Mouse (Mus musculus): ENCODE measurements around the gene Lalba. TPM values are rescaled to one million over a fixed set of nuclear protein-coding genes. Genes with fewer than 3 reads are reported as not detected.

Lalba gene
- polyA plus RNA-seq, 1 experiment from 2014 or later: not detected

- Histone ChIP-seq H3K4me1 (replicated peaks; ENCODE audit: control insufficient read depth, insufficient read depth, low read length) (no peaks in the 10 kb centered on the region), H3K9me3 (ENCODE audit: control insufficient read depth, low read length) (no peaks in the 10 kb centered on the region), H3K27ac (ENCODE audit: low read length) (no peak overlapping the region), H3K4me3 (replicated peaks; ENCODE audit: low read length) (no peak overlapping the region), H3K9ac (replicated peaks; ENCODE audit: low read depth, low read length) (no peak overlapping the region), H3K4me2 (ENCODE audit: low read length) (no peak overlapping the region), H3K27me3 (replicated peaks; ENCODE audit: control insufficient read depth, insufficient read depth, low read length) (no peaks in the 10 kb centered on the region), H3K36me3 (ENCODE audit: control insufficient read depth, insufficient read depth) (no peaks in the 10 kb centered on the region)
- 89% methylated on average over 3 of the region's 3 CpGs for WGBS
- no peak for ATAC-seq
These were observed 20.8 kb upstream of the Lalba start for GRCm38 (mm10) chr15:98503317-98503716.

- Histone ChIP-seq H3K4me2 (ENCODE audit: low read length) (no peak overlapping the region), H3K9me3 (ENCODE audit: control insufficient read depth, low read length) (no peaks in the 10 kb centered on the region), H3K4me3 (replicated peaks; ENCODE audit: low read length) (no peak overlapping the region), H3K36me3 (ENCODE audit: control insufficient read depth, insufficient read depth) (no peaks in the 10 kb centered on the region), H3K9ac (replicated peaks; ENCODE audit: low read depth, low read length) (no peak overlapping the region), H3K27ac (ENCODE audit: low read length) (no peak overlapping the region), H3K4me1 (replicated peaks; ENCODE audit: control insufficient read depth, insufficient read depth, low read length) (no peaks in the 10 kb centered on the region), H3K27me3 (replicated peaks; ENCODE audit: control insufficient read depth, insufficient read depth, low read length) (no peaks in the 10 kb centered on the region)
- WGBS: 92% methylated on average over 17 of the region's 17 CpGs
- ATAC-seq: no peak
These were observed 15.1 kb upstream of the Lalba start for GRCm38 (mm10) chr15:98497631-98498030.

- Histone ChIP-seq H3K27ac (ENCODE audit: low read length) (no peak within 1 kb of the TSS), H3K27me3 (replicated peaks; ENCODE audit: control insufficient read depth, insufficient read depth, low read length) (no peaks in the 10 kb centered on the region), H3K4me3 (replicated peaks; ENCODE audit: low read length) (no peak within 1 kb of the TSS), H3K4me2 (ENCODE audit: low read length) (no peak within 1 kb of the TSS), H3K4me1 (replicated peaks; ENCODE audit: control insufficient read depth, insufficient read depth, low read length) (no peaks in the 10 kb centered on the region), H3K36me3 (ENCODE audit: control insufficient read depth, insufficient read depth) (no peaks in the 10 kb centered on the region), H3K9ac (replicated peaks; ENCODE audit: low read depth, low read length) (no peak within 1 kb of the TSS), H3K9me3 (ENCODE audit: control insufficient read depth, low read length) (no peaks in the 10 kb centered on the region)
- ATAC-seq: no peak
- 65% methylated on average over 4 of the region's 4 CpGs for WGBS
These were observed 9.6 kb upstream of the Lalba start, which contains the start of gene Olfr279 for GRCm38 (mm10) chr15:98492102-98492501. Gene Olfr279 (plus strand): TSS chr15:98492402.

GRCm38 (mm10) chr15:98491332-98491731 is 8.8 kb upstream of the Lalba start:
- Histone ChIP-seq H3K4me2 (ENCODE audit: low read length) (no peak overlapping the region), H3K9ac (replicated peaks; ENCODE audit: low read depth, low read length) (no peak overlapping the region), H3K27ac (ENCODE audit: low read length) (no peak overlapping the region), H3K27me3 (replicated peaks; ENCODE audit: control insufficient read depth, insufficient read depth, low read length) (no peaks in the 10 kb centered on the region), H3K4me3 (replicated peaks; ENCODE audit: low read length) (no peak overlapping the region), H3K9me3 (ENCODE audit: control insufficient read depth, low read length) (no peaks in the 10 kb centered on the region), H3K4me1 (replicated peaks; ENCODE audit: control insufficient read depth, insufficient read depth, low read length) (no peaks in the 10 kb centered on the region), H3K36me3 (ENCODE audit: control insufficient read depth, insufficient read depth) (no peaks in the 10 kb centered on the region)
- no peak for ATAC-seq
- WGBS: 79% methylated on average over 2 of the region's 2 CpGs

GRCm38 (mm10) chr15:98486433-98487021 is 4.0 kb upstream of the Lalba start:
- no peak overlapping the region for H3K27ac ChIP-seq (ENCODE audit: low read length)
- H3K4me1 ChIP-seq (replicated peaks; ENCODE audit: control insufficient read depth, insufficient read depth, low read length): no peaks in the 10 kb centered on the region
- no peak overlapping the region for H3K4me2 ChIP-seq (ENCODE audit: low read length)
- no peaks in the 10 kb centered on the region for H3K36me3 ChIP-seq (ENCODE audit: control insufficient read depth, insufficient read depth)
- 95% methylated on average over 8 of the region's 8 CpGs for WGBS
- ATAC-seq: no peak
- no peaks in the 10 kb centered on the region for H3K9me3 ChIP-seq (ENCODE audit: control insufficient read depth, low read length)
- no peak overlapping the region for H3K9ac ChIP-seq (replicated peaks; ENCODE audit: low read depth, low read length)
- no peak overlapping the region for H3K4me3 ChIP-seq (replicated peaks; ENCODE audit: low read length)
- no peaks in the 10 kb centered on the region for H3K27me3 ChIP-seq (replicated peaks; ENCODE audit: control insufficient read depth, insufficient read depth, low read length)

GRCm38 (mm10) chr15:98483907-98484886 is 1.7 kb upstream of the Lalba start:
- ATAC-seq: no peak
- Histone ChIP-seq H3K27ac (ENCODE audit: low read length) (no peak overlapping the region), H3K27me3 (replicated peaks; ENCODE audit: control insufficient read depth, insufficient read depth, low read length) (no peaks in the 10 kb centered on the region), H3K4me3 (replicated peaks; ENCODE audit: low read length) (no peak overlapping the region), H3K36me3 (ENCODE audit: control insufficient read depth, insufficient read depth) (no peaks in the 10 kb centered on the region), H3K9me3 (ENCODE audit: control insufficient read depth, low read length) (no peaks in the 10 kb centered on the region), H3K4me1 (replicated peaks; ENCODE audit: control insufficient read depth, insufficient read depth, low read length) (no peaks in the 10 kb centered on the region), H3K9ac (replicated peaks; ENCODE audit: low read depth, low read length) (no peak overlapping the region), H3K4me2 (ENCODE audit: low read length) (no peak overlapping the region)
- WGBS: 86% methylated on average over 18 of the region's 18 CpGs

GRCm38 (mm10) chr15:98479568-98480102 is 2.9 kb downstream of the Lalba start:
- no peaks in the 10 kb centered on the region for H3K27me3 ChIP-seq (replicated peaks; ENCODE audit: control insufficient read depth, insufficient read depth, low read length)
- no peak for ATAC-seq
- WGBS: 69% methylated on average over 7 of the region's 7 CpGs
- H3K9ac ChIP-seq (replicated peaks; ENCODE audit: low read depth, low read length): no peak overlapping the region
- no peaks in the 10 kb centered on the region for H3K36me3 ChIP-seq (ENCODE audit: control insufficient read depth, insufficient read depth)
- no peak overlapping the region for H3K4me3 ChIP-seq (replicated peaks; ENCODE audit: low read length)
- H3K9me3 ChIP-seq (ENCODE audit: control insufficient read depth, low read length): no peaks in the 10 kb centered on the region
- no peak overlapping the region for H3K4me2 ChIP-seq (ENCODE audit: low read length)
- H3K27ac ChIP-seq (ENCODE audit: low read length): no peak overlapping the region
- no peaks in the 10 kb centered on the region for H3K4me1 ChIP-seq (replicated peaks; ENCODE audit: control insufficient read depth, insufficient read depth, low read length)

- Histone ChIP-seq H3K9ac (replicated peaks; ENCODE audit: low read depth, low read length) (no peak overlapping the region), H3K36me3 (ENCODE audit: control insufficient read depth, insufficient read depth) (no peaks in the 10 kb centered on the region), H3K4me2 (ENCODE audit: low read length) (no peak overlapping the region), H3K4me1 (replicated peaks; ENCODE audit: control insufficient read depth, insufficient read depth, low read length) (no peaks in the 10 kb centered on the region), H3K9me3 (ENCODE audit: control insufficient read depth, low read length) (no peaks in the 10 kb centered on the region), H3K27ac (ENCODE audit: low read length) (no peak overlapping the region), H3K27me3 (replicated peaks; ENCODE audit: control insufficient read depth, insufficient read depth, low read length) (no peaks in the 10 kb centered on the region), H3K4me3 (replicated peaks; ENCODE audit: low read length) (no peak overlapping the region)
- WGBS: 73% methylated on average over 5 of the region's 5 CpGs
- ATAC-seq: no peak
These were observed 6.2 kb downstream of the Lalba start for GRCm38 (mm10) chr15:98476281-98476680.

- no peaks in the 10 kb centered on the region for H3K27me3 ChIP-seq (replicated peaks; ENCODE audit: control insufficient read depth, insufficient read depth, low read length)
- H3K36me3 ChIP-seq (ENCODE audit: control insufficient read depth, insufficient read depth): no peaks in the 10 kb centered on the region
- no peak overlapping the region for H3K4me2 ChIP-seq (ENCODE audit: low read length)
- no peak for ATAC-seq
- H3K4me1 ChIP-seq (replicated peaks; ENCODE audit: control insufficient read depth, insufficient read depth, low read length): no peaks in the 10 kb centered on the region
- no peak overlapping the region for H3K9ac ChIP-seq (replicated peaks; ENCODE audit: low read depth, low read length)
- H3K9me3 ChIP-seq (ENCODE audit: control insufficient read depth, low read length): no peaks in the 10 kb centered on the region
- no peak overlapping the region for H3K27ac ChIP-seq (ENCODE audit: low read length)
- H3K4me3 ChIP-seq (replicated peaks; ENCODE audit: low read length): no peak overlapping the region
- WGBS: 57% methylated on average over 10 of the region's 10 CpGs
These were observed 7.1 kb downstream of the Lalba start for GRCm38 (mm10) chr15:98475382-98475781.
